Mouse (Mus musculus) neural tube, embryonic 14.5 days (tissue): ENCODE results near the gene Myo16. TPM values are rescaled to one million over a fixed set of nuclear protein-coding genes. Genes with fewer than 3 reads are reported as not detected.

Source experiments
- ATAC-seq: fragments of 200-750 bp; cut with Nextera tagmentation; 2 replicates; pipeline ENCODE4 v1.8.0; 2017; ENCODE audit warnings: low read depth, mild to moderate bottlenecking, moderate TSS enrichment, moderate library complexity
- H3K27ac ChIP-seq: fragments of 300-500 bp; sonication (generic); 2 replicates; pipeline ENCODE4 v1.5.1; 2014; ENCODE audit warnings: low read depth, mild to moderate bottlenecking, control low read depth, low read length, moderate library complexity, mixed read lengths
- H3K27me3 ChIP-seq: fragments of 300-500 bp; sonication (generic); 2 replicates; pipeline ENCODE4 v1.6.1; 2014; ENCODE audit warnings: low read length; ENCODE audit not compliant: control insufficient read depth, insufficient read depth
- H3K36me3 ChIP-seq: fragments of 300-500 bp; sonication (generic); 2 replicates; pipeline ENCODE4 v1.6.1; 2014; ENCODE audit warnings: low read length, mixed read lengths; ENCODE audit not compliant: control insufficient read depth, insufficient read depth
- H3K4me1 ChIP-seq: fragments of 300-500 bp; sonication (generic); 2 replicates; pipeline ENCODE4 v1.6.1; 2014; ENCODE audit warnings: low read length; ENCODE audit not compliant: control insufficient read depth, insufficient read depth
- H3K4me2 ChIP-seq: fragments of 300-500 bp; sonication (generic); 2 replicates; pipeline ENCODE4 v1.6.1; 2014; ENCODE audit warnings: mild to moderate bottlenecking, low read depth, low read length, control low read depth
- H3K4me3 ChIP-seq: fragments of 300-500 bp; sonication (generic); 2 replicates; pipeline ENCODE4 v1.5.1; 2014; ENCODE audit warnings: low read depth, low read length, control low read depth, mixed read lengths
- H3K9ac ChIP-seq: fragments of 300-500 bp; sonication (generic); replicated peaks from 2 replicates; pipeline ENCODE4 v1.6.1; 2014; ENCODE audit warnings: low read depth, mild to moderate bottlenecking, control low read depth, low read length, mixed read lengths
- H3K9me3 ChIP-seq: fragments of 300-500 bp; sonication (generic); 2 replicates; pipeline ENCODE4 v1.6.1; 2016; ENCODE audit warnings: low read length; ENCODE audit not compliant: control insufficient read depth
- WGBS: fragments of 180-500 bp; shearing (Covaris S2); extraction: QIAGEN DNeasy Blood & Tissue Kit; methylation state at CpG from one replicate; pipeline ENCODE4 v1.1.7; 2014; 5-methylcytosine and 5-hydroxymethylcytosine counted together
- polyA plus RNA-seq: library from polyadenylated mRNA; unstranded; fragments of >200 nt; fragmentation: Nextera tagmentation; extraction: Ambion mirVana; gene quantifications from 2 replicates; pipeline ENCODE4 v1.2.1, GENCODE M21; 2014

Myo16 gene
- polyA plus RNA-seq, 1 experiment from 2014 or later: 11.8 TPM

DNA sequence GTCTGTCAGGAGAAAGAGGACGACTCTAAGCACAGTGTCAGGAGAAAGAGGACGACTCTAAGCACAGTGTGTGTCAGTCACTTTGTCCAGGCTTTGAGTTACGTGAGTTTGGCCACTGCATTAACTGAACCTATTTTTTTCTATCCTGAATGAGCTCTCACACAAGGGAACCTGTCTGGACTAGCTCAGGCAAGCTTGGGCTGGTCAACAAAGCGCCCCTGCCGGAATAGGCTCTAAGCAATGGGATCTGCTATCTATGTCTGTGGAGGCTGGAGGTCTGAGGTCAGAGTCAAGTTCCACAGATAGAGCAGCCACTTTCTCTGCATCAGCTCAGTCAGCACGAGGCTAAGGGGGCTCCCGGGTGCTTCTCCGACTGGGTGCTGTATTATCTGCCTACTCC, 46.3 kb downstream of the Myo16 start:
- Histone ChIP-seq H3K36me3 (no peaks in the 10 kb centered on the region), H3K9me3 (no peaks in the 10 kb centered on the region), H3K27ac (no peak overlapping the region), H3K27me3 (no peaks in the 10 kb centered on the region), H3K4me2 (no peak overlapping the region), H3K9ac (no peak overlapping the region), H3K4me1 (peaks cover 6% of the 10 kb centered on the region; the same call in 1 of the 2 replicates), H3K4me3 (no peak overlapping the region)
- ATAC-seq: no peak
- WGBS: 79% methylated on average over 8 of the region's 8 CpGs

DNA sequence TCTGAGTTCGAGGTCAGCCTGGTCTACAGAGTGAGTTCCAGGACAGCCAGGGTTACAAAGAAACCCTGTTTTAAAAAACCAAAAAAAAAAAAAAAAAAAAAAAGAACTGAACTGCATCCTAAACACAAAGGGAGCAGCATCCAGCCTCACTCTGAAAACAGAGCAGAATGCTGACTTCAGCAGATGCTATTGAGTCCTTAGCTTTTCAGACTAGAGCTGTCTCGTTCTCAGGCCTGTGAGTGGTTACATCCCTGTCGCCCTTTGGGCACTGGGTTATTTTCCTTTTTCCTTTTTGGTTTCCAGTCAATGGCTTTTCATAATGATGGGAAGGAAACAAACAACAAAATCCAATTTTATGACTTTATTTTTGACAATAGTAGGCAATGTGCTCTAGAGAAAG, 61.3 kb downstream of the Myo16 start:
- 40% methylated on average over 3 of the region's 3 CpGs for WGBS
- no peaks in the 10 kb centered on the region for H3K4me1 ChIP-seq
- H3K9me3 ChIP-seq: no peaks in the 10 kb centered on the region
- no peak overlapping the region for H3K4me3 ChIP-seq
- ATAC-seq: no peak
- no peaks in the 10 kb centered on the region for H3K27me3 ChIP-seq
- H3K27ac ChIP-seq: no peak overlapping the region
- no peaks in the 10 kb centered on the region for H3K36me3 ChIP-seq
- H3K9ac ChIP-seq: no peak overlapping the region
- no peak overlapping the region for H3K4me2 ChIP-seq

- WGBS: 48% methylated on average over 5 of the region's 5 CpGs
- H3K9me3 ChIP-seq: no peaks in the 10 kb centered on the region
- no peaks in the 10 kb centered on the region for H3K27me3 ChIP-seq
- no peak overlapping the region for H3K9ac ChIP-seq
- no peak overlapping the region for H3K4me2 ChIP-seq
- peaks cover 13% of the 10 kb centered on the region for H3K4me1 ChIP-seq
- ATAC-seq: no peak
- no peak overlapping the region for H3K4me3 ChIP-seq
- no peaks in the 10 kb centered on the region for H3K36me3 ChIP-seq
- H3K27ac ChIP-seq: no peak overlapping the region
These were observed 66.1 kb downstream of the Myo16 start for GRCm38 (mm10) chr8:10219761-10220276.

GRCm38 (mm10) chr8:10222770-10223169, 69.1 kb downstream of the Myo16 start:
- H3K4me3 ChIP-seq: no peak overlapping the region
- no peak for ATAC-seq
- H3K9me3 ChIP-seq: no peaks in the 10 kb centered on the region
- H3K9ac ChIP-seq: no peak overlapping the region
- no peaks in the 10 kb centered on the region for H3K36me3 ChIP-seq
- H3K4me2 ChIP-seq: no peak overlapping the region
- no peak overlapping the region for H3K27ac ChIP-seq
- WGBS: 67% methylated on average over 2 of the region's 2 CpGs
- peaks cover 13% of the 10 kb centered on the region for H3K4me1 ChIP-seq
- no peaks in the 10 kb centered on the region for H3K27me3 ChIP-seq

DNA sequence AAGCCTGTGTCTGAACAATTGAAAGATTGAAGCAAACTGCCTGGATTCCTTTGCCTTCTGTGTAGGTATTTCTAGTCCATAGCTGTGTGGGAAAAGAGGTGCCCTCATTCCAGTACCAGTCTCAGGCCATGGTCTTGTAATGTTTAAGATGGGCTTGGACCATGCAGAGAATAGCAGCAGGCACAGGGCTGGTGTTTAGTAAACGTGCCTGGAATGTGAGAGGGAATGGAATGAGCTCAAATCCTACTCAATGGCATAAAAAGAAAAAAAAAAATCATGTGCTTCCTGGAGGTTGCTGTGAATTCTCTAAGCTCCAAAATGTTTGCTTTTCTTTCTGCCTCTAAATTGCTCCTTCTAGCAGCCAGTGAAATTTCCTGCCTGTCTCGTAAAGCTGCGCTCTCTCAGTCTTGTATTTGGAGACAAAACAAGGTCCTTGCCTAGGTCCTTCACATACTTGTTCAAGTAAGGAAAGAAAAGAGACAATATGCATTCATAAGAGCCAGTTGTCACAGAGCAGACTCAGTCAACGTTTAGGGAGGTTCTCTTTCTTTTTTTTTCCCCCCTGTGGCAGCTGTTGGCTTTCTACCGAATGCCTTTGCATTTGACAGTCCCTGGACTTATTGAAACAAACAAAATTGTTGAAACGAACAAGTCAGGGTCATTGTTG, 70.0 kb downstream of the Myo16 start:
- Histone ChIP-seq H3K9me3 (no peaks in the 10 kb centered on the region), H3K9ac (no peak overlapping the region), H3K4me1 (peaks cover 13% of the 10 kb centered on the region), H3K27me3 (no peaks in the 10 kb centered on the region), H3K4me3 (no peak overlapping the region), H3K36me3 (no peaks in the 10 kb centered on the region), H3K4me2 (peak overlapping the region; percentile 18; the same call in 1 of the 2 replicates), H3K27ac (peak overlapping the region; percentile 74)
- 18% methylated on average over 6 of the region's 6 CpGs for WGBS
- ATAC-seq: peak; percentile 41; the same call in 1 of the 2 replicates

- ATAC-seq: peak; percentile 86
- Histone ChIP-seq H3K4me2 (peak overlapping the region; percentile 18; the same call in 1 of the 2 replicates), H3K4me1 (peaks cover 13% of the 10 kb centered on the region), H3K36me3 (no peaks in the 10 kb centered on the region), H3K9me3 (no peaks in the 10 kb centered on the region), H3K4me3 (no peak overlapping the region), H3K27me3 (no peaks in the 10 kb centered on the region), H3K27ac (peak overlapping the region; percentile 74), H3K9ac (no peak overlapping the region)
- 26% methylated on average over 10 of the region's 10 CpGs for WGBS
These were observed 70.7 kb downstream of the Myo16 start for GRCm38 (mm10) chr8:10224305-10224971.

- Histone ChIP-seq H3K36me3 (no peaks in the 10 kb centered on the region), H3K4me1 (peaks cover 13% of the 10 kb centered on the region), H3K4me3 (no peak overlapping the region), H3K9ac (no peak overlapping the region), H3K9me3 (no peaks in the 10 kb centered on the region), H3K27me3 (no peaks in the 10 kb centered on the region), H3K27ac (no peak overlapping the region), H3K4me2 (no peak overlapping the region)
- no peak for ATAC-seq
- WGBS: 44% methylated on average over 2 of the region's 2 CpGs
These were observed 71.3 kb downstream of the Myo16 start for GRCm38 (mm10) chr8:10225018-10225417.

DNA sequence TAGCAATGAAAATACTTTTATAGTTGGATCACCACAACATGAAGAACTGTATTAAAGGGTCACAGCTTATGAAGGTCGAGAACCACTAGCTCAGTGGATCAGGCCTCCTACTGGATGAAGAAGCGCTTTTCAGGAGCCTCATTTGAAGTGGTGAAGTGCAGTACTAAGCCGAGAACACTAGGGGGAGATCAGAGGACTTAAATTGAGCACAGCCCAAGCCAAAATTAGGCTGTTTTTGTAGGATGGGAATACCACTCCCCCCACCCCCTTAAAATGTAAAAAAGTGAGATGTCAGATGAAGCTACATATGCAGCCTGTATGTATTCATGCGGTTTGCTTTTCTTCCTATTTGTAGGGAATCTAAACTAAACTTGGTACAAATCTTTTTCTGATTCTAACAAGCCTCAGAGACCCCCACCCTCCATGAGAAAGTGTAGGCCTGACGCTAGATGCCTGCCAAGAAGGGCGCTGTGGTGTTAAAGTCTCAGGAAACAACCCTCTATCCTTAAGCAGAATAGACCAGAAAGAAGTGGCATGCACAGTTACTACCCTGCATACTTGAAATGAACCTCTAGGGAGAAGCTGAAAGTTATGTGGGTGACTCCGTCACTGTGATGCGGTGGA, 77.1 kb downstream of the Myo16 start:
- Histone ChIP-seq H3K27me3 (no peaks in the 10 kb centered on the region), H3K27ac (no peak overlapping the region), H3K4me2 (no peak overlapping the region), H3K4me3 (no peak overlapping the region), H3K9me3 (no peaks in the 10 kb centered on the region), H3K9ac (no peak overlapping the region), H3K36me3 (no peaks in the 10 kb centered on the region), H3K4me1 (no peaks in the 10 kb centered on the region)
- WGBS: 61% methylated on average over 8 of the region's 8 CpGs
- ATAC-seq: peak; percentile 31; the same call in 1 of the 2 replicates

DNA sequence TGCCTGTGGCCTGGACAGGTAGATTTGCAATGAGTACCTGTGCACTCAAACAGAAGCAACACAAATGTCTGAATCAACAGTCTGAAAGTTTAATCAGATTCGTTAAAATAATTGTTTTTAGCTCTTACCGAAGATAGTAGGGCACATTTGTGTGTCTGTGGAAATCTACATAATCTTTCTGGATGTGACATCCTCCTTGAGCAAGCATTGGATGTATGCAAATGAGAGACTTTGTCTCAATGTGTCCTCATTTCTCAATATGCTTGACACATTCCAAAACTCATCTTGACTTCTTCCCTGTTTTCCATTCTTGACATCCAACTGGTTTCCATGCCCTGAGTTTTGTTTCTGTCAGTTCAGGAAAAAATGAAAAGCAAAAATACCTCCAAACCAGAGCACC, 80.8 kb downstream of the Myo16 start:
- Histone ChIP-seq H3K9me3 (no peaks in the 10 kb centered on the region), H3K27ac (no peak overlapping the region), H3K27me3 (no peaks in the 10 kb centered on the region), H3K36me3 (no peaks in the 10 kb centered on the region), H3K9ac (no peak overlapping the region), H3K4me3 (no peak overlapping the region), H3K4me2 (no peak overlapping the region), H3K4me1 (no peaks in the 10 kb centered on the region)
- no peak for ATAC-seq
- 84% methylated on average over 2 of the region's 2 CpGs for WGBS
